21 mouse cellular contexts compared by ENCODE assay signal in the genomic region with DNA sequence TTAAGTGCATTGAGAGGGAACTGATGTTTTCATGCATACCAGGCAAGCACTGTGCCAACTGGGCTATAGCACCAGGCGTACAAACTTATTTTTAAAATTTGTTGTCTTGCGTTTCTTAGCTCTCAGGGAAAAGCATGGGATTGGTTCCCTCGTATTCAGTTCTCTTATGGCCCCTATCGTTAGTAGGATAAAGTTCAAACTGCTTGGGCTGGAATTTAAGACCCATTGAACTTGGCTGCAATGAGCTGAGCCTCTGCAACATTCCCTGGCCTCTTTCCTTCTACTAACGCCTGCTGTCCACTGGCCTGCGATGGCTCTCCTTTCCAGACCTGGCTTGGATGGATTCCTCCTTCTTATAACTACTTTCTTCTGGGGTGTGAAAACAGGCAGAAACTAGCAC. TPM values are rescaled to one million over a fixed set of nuclear protein-coding genes. Genes with fewer than 3 reads are reported as not detected.
DNase-seq lines count a peak whose midpoint lies in the region; ATAC-seq lines count a peak whose summit lies in the region.
"Had no signal": no experiment of that assay in that cellular context is flagged by ENCODE, and none has a peak within 500 bp of the region (broad histone marks: within the 10 kb centered on the region; RNA-seq: fewer than 3 reads in every experiment).

No protein-coding gene starts in this region.

- WGBS in kidney, embryonic 14.5 days: 69% methylated on average over 6 of the region's 6 CpGs
- 54% methylated on average over 6 of the region's 6 CpGs for WGBS in heart, embryonic 16.5 days

- peak; percentile 9 for DNase-seq in adrenal gland, adult 2 months
- DNase-seq in adrenal gland, adult 18-20 months (ENCODE audit: low spot score in 2 of 2): no peak
- DNase-seq in heart, adult 8-10 months (ENCODE audit: low spot score): peak; percentile 10
- DNase-seq in heart, postnatal 25 days (ENCODE audit: low spot score): no peak
- DNase-seq in kidney, postnatal 14 days: peak; percentile 25
- DNase-seq in B cell, adult 2 months: no peak
- DNase-seq: cerebellum, adult 18-20 months; cerebellum, postnatal 14 days; gastrocnemius, postnatal 25 days; liver, postnatal 0 days; thymus, postnatal 14 days had no signal

- no peak for ATAC-seq in kidney, embryonic 14.5 days (ENCODE audit: low FRiP score, low TSS enrichment)
- peak; percentile 55 for ATAC-seq in heart, embryonic 16.5 days (replicated peaks; ENCODE audit: extremely low read depth, insufficient read depth, low FRiP score)
- ATAC-seq: intestine, postnatal 0 days; liver, postnatal 0 days had no signal

- H3K4me3 ChIP-seq in kidney, embryonic 14.5 days (ENCODE audit: low read length): no peak overlapping the region
- H3K4me3 ChIP-seq in heart, embryonic 16.5 days (ENCODE audit: low read length): no peak overlapping the region
- H3K4me3 ChIP-seq: embryonic facial prominence, embryonic 12.5 days; forebrain, embryonic 12.5 days; hindbrain, embryonic 12.5 days; layer of hippocampus, adult 2 months; limb, embryonic 12.5 days had no signal

- H3K9me3 ChIP-seq in kidney, embryonic 14.5 days (ENCODE audit: control insufficient read depth, low read length): no peaks in the 10 kb centered on the region
- H3K9me3 ChIP-seq in heart, embryonic 16.5 days (replicated peaks; ENCODE audit: control insufficient read depth, low read length): no peaks in the 10 kb centered on the region
- H3K9me3 ChIP-seq: embryonic facial prominence, embryonic 12.5 days; forebrain, embryonic 12.5 days; hindbrain, embryonic 12.5 days; limb, embryonic 12.5 days had no signal

- no peaks in the 10 kb centered on the region for H3K4me1 ChIP-seq in kidney, embryonic 14.5 days (ENCODE audit: control insufficient read depth, insufficient read depth, low read length)
- H3K4me1 ChIP-seq in heart, embryonic 16.5 days (ENCODE audit: control insufficient read depth, insufficient read depth, low read length): 0 out of 2 replicates have a peak, but pooled peaks cover 5% of the 10 kb centered on the region
- H3K4me1 ChIP-seq: embryonic facial prominence, embryonic 12.5 days; forebrain, embryonic 12.5 days; hindbrain, embryonic 12.5 days; limb, embryonic 12.5 days had no signal

- intact Hi-C loops in heart, postnatal 25 days (cut with DNase I): no loop called here

- no peak overlapping the region for H3K27ac ChIP-seq in kidney, embryonic 14.5 days (ENCODE audit: low read depth, low read length)
- H3K27ac ChIP-seq in heart, embryonic 16.5 days (ENCODE audit: low read length): peak overlapping the region; percentile 36
- H3K27ac ChIP-seq: embryonic facial prominence, embryonic 12.5 days; forebrain, embryonic 12.5 days; hindbrain, embryonic 12.5 days; layer of hippocampus, adult 2 months; limb, embryonic 12.5 days had no signal

- no peak overlapping the region for H3K4me2 ChIP-seq in kidney, embryonic 14.5 days (replicated peaks; ENCODE audit: low read depth, low read length)
- no peak overlapping the region for H3K4me2 ChIP-seq in heart, embryonic 16.5 days (ENCODE audit: low read depth, low read length)
- H3K4me2 ChIP-seq: embryonic facial prominence, embryonic 12.5 days; forebrain, embryonic 12.5 days; hindbrain, embryonic 12.5 days; limb, embryonic 12.5 days; liver, embryonic 11.5 days; midbrain, embryonic 11.5 days had no signal

- H3K9ac ChIP-seq in kidney, embryonic 14.5 days (ENCODE audit: low read depth, low read length): no peak overlapping the region
- no peak overlapping the region for H3K9ac ChIP-seq in heart, embryonic 16.5 days (ENCODE audit: low read length)
- H3K9ac ChIP-seq: embryonic facial prominence, embryonic 12.5 days; forebrain, embryonic 12.5 days; hindbrain, embryonic 12.5 days; limb, embryonic 12.5 days; liver, postnatal 0 days had no signal

- H3K27me3 ChIP-seq in kidney, embryonic 14.5 days (ENCODE audit: control insufficient read depth, insufficient read depth, low read length): no peaks in the 10 kb centered on the region
- H3K27me3 ChIP-seq in heart, embryonic 16.5 days (ENCODE audit: control insufficient read depth, insufficient read depth, low read length): no peaks in the 10 kb centered on the region
- H3K27me3 ChIP-seq: embryonic facial prominence, embryonic 12.5 days; forebrain, embryonic 12.5 days; hindbrain, embryonic 12.5 days; limb, embryonic 12.5 days had no signal

- H3K36me3 ChIP-seq in kidney, embryonic 14.5 days (ENCODE audit: control insufficient read depth, insufficient read depth, low read length): no peaks in the 10 kb centered on the region
- no peaks in the 10 kb centered on the region for H3K36me3 ChIP-seq in heart, embryonic 16.5 days (ENCODE audit: control insufficient read depth, insufficient read depth)
- H3K36me3 ChIP-seq: embryonic facial prominence, embryonic 12.5 days; forebrain, embryonic 12.5 days; hindbrain, embryonic 12.5 days; limb, embryonic 12.5 days had no signal

RNA-seq across cellular contexts. Expression of a gene that starts 42.6 kb away (rescaled TPM):
- 10 to 100 TPM; 53.5 to 59.2 TPM for total RNA-seq in adrenal gland, adult 2 months (2021)
- 3.0 and 3.8 TPM in 2 replicates for polyA plus RNA-seq in adrenal gland, adult 2 months (2012; rRNA removed)
- 10 to 100 TPM; 65.2 to 69.5 TPM for total RNA-seq in adrenal gland, adult 18-20 months (2021)
- total RNA-seq in heart, adult 8-10 months (2022): 10 to 100 TPM; 52.3 to 63.5 (median 57.6) TPM
- 10 to 100 TPM; 47.5 to 47.9 TPM for total RNA-seq in heart, postnatal 25 days (2021)
- 79.2 and 82.2 TPM in 2 replicates for polyA plus RNA-seq in kidney, embryonic 14.5 days (2014; fragmentation: Nextera tagmentation; extraction: Ambion mirVana)
- polyA plus RNA-seq in heart, embryonic 16.5 days (2015; fragmentation: Nextera tagmentation; extraction: Ambion mirVana): 50.1 and 54.9 TPM in 2 replicates

Comparison
In these comparisons a context has a peak if more than half of its experiments do, and no peak if none do; other contexts are left out.
1. DNase-seq: peak in adrenal gland, adult 2 months (single experiment), heart, adult 8-10 months (single experiment) and kidney, postnatal 14 days (single experiment); none in adrenal gland, adult 18-20 months (0 of 2), heart, postnatal 25 days (single experiment) and B cell, adult 2 months (0 of 2).